Mouse (Mus musculus) C2C12 (cell line): ENCODE data around the gene Tapbpl.
A peak's percentile ranks its signal among the peaks of the same experiment; 100 is the strongest.

Experiments used
- CEBPB ChIP-seq: IDR thresholded peaks from one replicate; pipeline ENCODE4 v1.6.1; 2011; ENCODE audit warnings: low read depth, mild to moderate bottlenecking, control low read depth, moderate library complexity
- CTCF ChIP-seq: IDR thresholded peaks from one replicate; pipeline ENCODE4 v1.5.1; 2011; ENCODE audit not compliant: control insufficient read depth, insufficient read depth, insufficient read length
- MAX ChIP-seq: IDR thresholded peaks from one replicate; pipeline ENCODE4 v1.6.1; 2011; ENCODE audit warnings: mild to moderate bottlenecking, control low read depth
- MYOG ChIP-seq: IDR thresholded peaks from one replicate; pipeline ENCODE4 v1.6.1; 2011; ENCODE audit not compliant: control insufficient read depth, insufficient read length; ENCODE audit errors: extremely low read depth

DNA sequence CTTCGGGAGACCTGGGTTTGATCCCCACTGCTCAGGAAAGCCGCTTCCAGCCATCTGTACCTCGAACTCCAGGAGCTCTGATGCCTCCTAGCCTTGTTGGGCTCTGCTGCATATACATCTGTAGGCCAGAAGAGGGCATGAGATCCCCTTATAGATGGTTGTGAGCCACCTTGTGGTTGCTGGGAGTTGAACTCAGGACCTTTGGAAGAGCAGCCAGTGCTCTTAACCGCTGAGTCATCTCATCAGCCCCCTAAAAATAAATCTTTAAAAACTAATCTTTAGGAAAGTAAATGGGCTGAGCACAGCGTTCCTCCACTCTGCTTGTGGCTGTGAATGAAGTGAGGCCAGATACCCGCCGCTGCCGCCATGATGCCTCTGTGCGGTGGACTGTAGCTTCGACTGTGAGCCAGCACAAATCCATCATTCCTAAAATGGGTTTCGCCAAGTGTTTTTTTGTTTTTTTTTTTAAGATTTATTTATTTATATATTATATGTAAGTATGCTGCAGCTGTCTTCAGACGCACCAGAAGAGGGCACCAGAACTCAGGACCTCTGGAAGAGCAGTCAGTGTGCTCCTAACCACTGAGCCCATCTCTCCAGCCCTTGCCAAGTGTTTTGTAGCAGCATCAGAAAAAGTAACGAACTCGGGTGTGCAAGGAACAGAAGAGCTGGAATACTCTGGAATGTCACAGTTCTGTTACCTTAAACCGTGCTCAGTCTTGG is 43.3 kb upstream of the Tapbpl start:
- TF ChIP-seq CTCF = peak; percentile 43
- TF ChIP-seq MAX = no peak
- TF ChIP-seq MYOG = no peak
- no peak for TF ChIP-seq CEBPB
